Mouse (Mus musculus): ENCODE measurements around the gene Msh3. TPM values are rescaled to one million over a fixed set of nuclear protein-coding genes. Genes with fewer than 3 reads are reported as not detected.

Msh3 gene
- polyA plus RNA-seq, 1 experiment from 2014 or later: 7.8 TPM

DNA sequence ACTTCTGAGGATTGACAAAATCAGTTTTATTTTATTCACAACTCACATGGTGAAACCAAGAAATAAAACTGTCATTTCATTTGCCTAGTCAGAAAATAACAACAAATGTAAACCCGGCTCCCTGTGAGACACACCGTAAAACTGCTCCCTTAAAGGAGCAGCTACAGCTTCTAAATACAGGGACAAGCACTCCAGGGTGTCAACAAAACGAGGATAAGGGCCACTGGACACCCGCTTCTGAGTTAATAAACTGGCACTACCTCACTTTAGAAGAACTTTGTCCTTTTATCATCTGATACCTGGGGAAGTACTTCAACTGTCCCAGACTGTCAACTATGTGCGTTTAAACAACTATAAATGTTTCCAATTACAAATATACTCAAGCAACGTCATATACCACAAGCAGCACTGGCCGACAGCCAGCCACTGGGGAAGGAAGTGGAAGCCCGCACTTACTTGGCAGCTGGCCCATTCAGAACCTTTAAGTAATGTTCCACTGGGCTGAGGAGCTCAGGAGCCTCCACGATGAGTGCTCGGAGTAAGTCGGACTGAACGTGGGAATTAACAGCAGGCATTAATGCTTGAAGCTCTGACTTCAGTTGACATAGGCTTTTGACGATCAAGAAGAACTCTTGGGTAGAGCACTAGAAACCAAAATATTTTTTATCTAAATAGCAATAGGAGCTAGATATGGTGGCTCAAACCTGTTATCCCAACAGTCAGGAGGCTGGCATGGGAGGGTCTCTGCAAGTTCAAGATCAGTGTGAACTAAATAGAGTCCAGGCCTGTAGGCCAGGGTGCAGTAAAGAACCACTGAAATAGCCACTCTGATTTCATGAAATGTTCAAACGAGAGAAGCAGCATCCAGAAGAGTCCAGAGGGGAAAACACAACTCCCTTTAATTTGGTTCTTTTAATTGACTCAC is 80.3 kb downstream of the Msh3 start:
- Histone ChIP-seq H3K9ac (replicated peaks) (no peak overlapping the region), H3K27me3 (ENCODE audit: insufficient read depth, low read length) (no peaks in the 10 kb centered on the region), H3K36me3 (replicated peaks; ENCODE audit: insufficient read depth, low read length) (no peaks in the 10 kb centered on the region), H3K4me1 (ENCODE audit: insufficient read depth) (no peaks in the 10 kb centered on the region; the same call in 1 of the 2 replicates), H3K27ac (ENCODE audit: low read depth) (no peak overlapping the region), H3K4me2 (ENCODE audit: low read depth, low read length) (no peak overlapping the region), H3K4me3 (ENCODE audit: low read depth, low read length) (no peak overlapping the region), H3K9me3 (ENCODE audit: low read length) (no peaks in the 10 kb centered on the region)
- no peak for ATAC-seq
- TF ChIP-seq CTCF (IDR thresholded peaks at IDR 0.05; ENCODE audit: low read depth) (no peak), EP300 (IDR thresholded peaks at IDR 0.05; ENCODE audit: low read depth) (no peak)
- peak; percentile 42 for DNase-seq
- WGBS (ENCODE audit: insufficient replicate concordance): 54% methylated on average over 14 of the region's 14 CpGs

DNA sequence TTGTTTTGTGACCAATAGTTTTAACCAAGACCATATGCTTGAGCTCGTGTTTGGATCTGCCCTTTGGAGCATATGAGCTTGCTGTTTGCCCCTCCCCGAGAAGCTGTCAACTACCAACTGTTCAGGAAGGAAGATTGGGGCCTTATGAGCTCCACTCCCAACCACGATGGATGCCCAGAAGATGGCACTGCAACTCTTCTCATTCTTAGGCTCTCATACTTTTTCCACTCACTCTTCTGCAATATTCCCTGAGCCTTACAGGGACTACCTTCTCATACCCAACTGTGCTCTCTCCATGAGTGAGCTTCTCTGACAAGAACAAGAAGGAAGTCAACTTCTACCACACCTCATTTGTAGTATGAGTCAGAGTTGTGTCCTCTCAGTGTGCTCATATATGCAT is 87.7 kb downstream of the Msh3 start:
- Histone ChIP-seq H3K9me3 (ENCODE audit: low read length) (no peaks in the 10 kb centered on the region), H3K4me3 (ENCODE audit: low read depth, low read length) (no peak overlapping the region), H3K36me3 (replicated peaks; ENCODE audit: insufficient read depth, low read length) (no peaks in the 10 kb centered on the region), H3K27me3 (ENCODE audit: insufficient read depth, low read length) (no peaks in the 10 kb centered on the region), H3K4me2 (ENCODE audit: low read depth, low read length) (no peak overlapping the region), H3K27ac (ENCODE audit: low read depth) (no peak overlapping the region), H3K4me1 (ENCODE audit: insufficient read depth) (no peaks in the 10 kb centered on the region), H3K9ac (replicated peaks) (no peak overlapping the region)
- no peak for DNase-seq
- TF ChIP-seq CTCF (IDR thresholded peaks at IDR 0.05; ENCODE audit: low read depth) (peak; percentile 41; the same call in 1 of the 2 replicates), EP300 (IDR thresholded peaks at IDR 0.05; ENCODE audit: low read depth) (no peak)
- 58% methylated on average over 3 of the region's 3 CpGs for WGBS (ENCODE audit: insufficient replicate concordance)
- ATAC-seq: no peak

DNA sequence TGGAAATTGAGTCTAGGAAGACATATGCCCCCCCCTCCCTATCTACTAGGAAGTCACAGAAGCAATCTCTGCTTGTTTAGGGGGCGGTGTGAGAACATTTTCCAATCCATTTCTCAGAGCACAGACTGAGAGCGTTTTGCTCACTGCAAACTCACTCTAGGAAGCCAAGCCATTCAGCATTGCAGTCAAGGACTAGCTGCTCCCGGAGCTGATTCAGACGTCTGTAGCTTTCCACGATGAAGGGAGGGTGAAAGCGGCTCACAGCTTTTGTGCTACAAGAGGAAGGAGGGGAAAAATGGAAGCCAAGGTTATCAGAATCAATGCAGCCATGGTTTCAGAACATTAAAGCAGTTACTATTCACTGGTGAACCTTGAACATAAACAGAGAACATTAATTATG is 91.2 kb downstream of the Msh3 start:
- Histone ChIP-seq H3K4me2 (ENCODE audit: low read depth, low read length) (no peak overlapping the region), H3K27me3 (ENCODE audit: insufficient read depth, low read length) (no peaks in the 10 kb centered on the region), H3K4me1 (ENCODE audit: insufficient read depth) (no peaks in the 10 kb centered on the region), H3K9ac (replicated peaks) (no peak overlapping the region), H3K4me3 (ENCODE audit: low read depth, low read length) (no peak overlapping the region), H3K9me3 (ENCODE audit: low read length) (no peaks in the 10 kb centered on the region), H3K36me3 (replicated peaks; ENCODE audit: insufficient read depth, low read length) (no peaks in the 10 kb centered on the region), H3K27ac (ENCODE audit: low read depth) (no peak overlapping the region)
- TF ChIP-seq EP300 (IDR thresholded peaks at IDR 0.05; ENCODE audit: low read depth) (no peak), CTCF (IDR thresholded peaks at IDR 0.05; ENCODE audit: low read depth) (no peak)
- ATAC-seq (no peak), DNase-seq (no peak)
- 85% methylated on average over 6 of the region's 6 CpGs for WGBS (ENCODE audit: insufficient replicate concordance)

DNA sequence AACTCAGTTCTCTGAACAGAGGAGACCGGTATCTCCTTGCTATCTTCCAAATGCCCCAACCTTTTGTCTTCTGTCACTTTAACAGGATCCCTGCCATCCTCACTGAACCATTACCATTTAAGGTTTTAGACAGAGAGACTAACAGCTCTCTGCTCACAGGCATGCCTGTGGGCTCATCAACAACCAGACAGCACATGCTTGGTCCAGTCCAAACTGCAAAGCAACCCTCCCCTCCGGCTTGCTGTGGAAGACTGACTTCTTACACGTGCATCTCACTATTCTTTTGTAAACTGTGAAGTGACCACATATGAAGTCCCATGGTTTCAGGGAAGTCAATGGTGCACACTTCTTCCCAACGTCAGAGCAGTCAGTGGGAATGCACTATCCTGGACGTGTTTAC is 93.5 kb downstream of the Msh3 start:
- TF ChIP-seq EP300 (IDR thresholded peaks at IDR 0.05; ENCODE audit: low read depth) (no peak), CTCF (IDR thresholded peaks at IDR 0.05; ENCODE audit: low read depth) (no peak)
- WGBS (ENCODE audit: insufficient replicate concordance): 78% methylated on average over 5 of the region's 5 CpGs

DNA sequence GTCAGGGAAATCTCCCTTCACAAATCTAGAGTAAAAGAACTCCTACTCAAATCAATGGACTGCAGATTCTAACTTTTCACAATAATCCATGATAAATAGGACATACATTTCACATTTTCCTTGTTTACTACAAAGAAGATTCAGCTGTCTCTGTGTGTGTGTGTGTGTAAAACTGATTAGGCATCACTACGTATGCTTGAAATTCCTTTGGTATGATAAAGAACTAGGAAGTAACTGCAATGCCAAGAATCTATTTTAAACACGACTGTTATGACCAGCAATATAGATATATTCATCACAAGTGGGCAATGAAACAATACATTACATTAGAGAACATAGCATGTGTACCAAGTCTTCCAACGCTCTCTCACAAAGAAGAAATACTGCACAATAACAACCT is 99.3 kb downstream of the Msh3 start:
- Histone ChIP-seq H3K4me3 (ENCODE audit: low read depth, low read length) (no peak overlapping the region), H3K4me2 (ENCODE audit: low read depth, low read length) (no peak overlapping the region), H3K4me1 (ENCODE audit: insufficient read depth) (no peaks in the 10 kb centered on the region), H3K9me3 (ENCODE audit: low read length) (no peaks in the 10 kb centered on the region), H3K27ac (ENCODE audit: low read depth) (no peak overlapping the region), H3K27me3 (ENCODE audit: insufficient read depth, low read length) (no peaks in the 10 kb centered on the region), H3K9ac (replicated peaks) (no peak overlapping the region), H3K36me3 (replicated peaks; ENCODE audit: insufficient read depth, low read length) (no peaks in the 10 kb centered on the region; the same call in 1 of the 2 replicates)
- no peak for DNase-seq
- TF ChIP-seq EP300 (IDR thresholded peaks at IDR 0.05; ENCODE audit: low read depth) (no peak), CTCF (IDR thresholded peaks at IDR 0.05; ENCODE audit: low read depth) (no peak)
- 56% methylated on average over 3 of the region's 3 CpGs for WGBS (ENCODE audit: insufficient replicate concordance)
- no peak for ATAC-seq

More for the DNA sequence above, 93.5 kb downstream of the Msh3 start:
- Histone ChIP-seq H3K27ac (ENCODE audit: low read depth) (no peak overlapping the region), H3K36me3 (replicated peaks; ENCODE audit: insufficient read depth, low read length) (no peaks in the 10 kb centered on the region), H3K9me3 (ENCODE audit: low read length) (no peaks in the 10 kb centered on the region), H3K9ac (replicated peaks) (no peak overlapping the region), H3K27me3 (ENCODE audit: insufficient read depth, low read length) (no peaks in the 10 kb centered on the region), H3K4me3 (ENCODE audit: low read depth, low read length) (no peak overlapping the region), H3K4me2 (ENCODE audit: low read depth, low read length) (no peak overlapping the region), H3K4me1 (ENCODE audit: insufficient read depth) (no peaks in the 10 kb centered on the region)
- ATAC-seq: no peak
- DNase-seq: no peak

DNA sequence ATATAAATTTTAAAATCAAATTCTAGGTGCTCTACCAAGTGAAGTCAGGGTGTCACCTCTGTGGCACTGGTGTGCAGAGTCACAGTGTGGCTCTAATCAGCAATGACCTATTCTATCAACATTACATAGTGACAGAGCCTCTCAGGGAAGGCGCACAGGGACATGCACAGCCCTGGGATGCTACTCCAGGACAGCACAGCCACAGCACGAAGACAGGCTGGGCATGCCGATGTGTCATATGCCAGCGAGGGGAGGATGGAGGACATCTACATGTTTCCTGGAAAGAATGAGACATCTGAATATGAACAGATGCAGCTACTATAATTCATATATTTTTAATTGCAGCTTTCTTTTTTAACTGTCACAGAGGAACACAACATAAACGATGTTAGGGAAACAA is 101.0 kb downstream of the Msh3 start:
- 86% methylated on average over 5 of the region's 5 CpGs for WGBS (ENCODE audit: insufficient replicate concordance)
- Histone ChIP-seq H3K9me3 (ENCODE audit: low read length) (no peaks in the 10 kb centered on the region), H3K36me3 (replicated peaks; ENCODE audit: insufficient read depth, low read length) (no peaks in the 10 kb centered on the region; the same call in 1 of the 2 replicates), H3K4me2 (ENCODE audit: low read depth, low read length) (no peak overlapping the region), H3K27me3 (ENCODE audit: insufficient read depth, low read length) (no peaks in the 10 kb centered on the region), H3K4me3 (ENCODE audit: low read depth, low read length) (no peak overlapping the region), H3K9ac (replicated peaks) (no peak overlapping the region), H3K27ac (ENCODE audit: low read depth) (no peak overlapping the region), H3K4me1 (ENCODE audit: insufficient read depth) (no peaks in the 10 kb centered on the region)
- TF ChIP-seq CTCF (IDR thresholded peaks at IDR 0.05; ENCODE audit: low read depth): no peak
- no peak for TF ChIP-seq EP300 (IDR thresholded peaks at IDR 0.05; ENCODE audit: low read depth)
- DNase-seq (no peak), ATAC-seq (no peak)
